Mouse (Mus musculus): ENCODE data around the gene Snx3. TPM values are rescaled to one million over a fixed set of nuclear protein-coding genes. Genes with fewer than 3 reads are reported as not detected.

Gene Snx3
- total RNA-seq, 2 experiments from 2014 or later: 213 to 260 TPM

DNA sequence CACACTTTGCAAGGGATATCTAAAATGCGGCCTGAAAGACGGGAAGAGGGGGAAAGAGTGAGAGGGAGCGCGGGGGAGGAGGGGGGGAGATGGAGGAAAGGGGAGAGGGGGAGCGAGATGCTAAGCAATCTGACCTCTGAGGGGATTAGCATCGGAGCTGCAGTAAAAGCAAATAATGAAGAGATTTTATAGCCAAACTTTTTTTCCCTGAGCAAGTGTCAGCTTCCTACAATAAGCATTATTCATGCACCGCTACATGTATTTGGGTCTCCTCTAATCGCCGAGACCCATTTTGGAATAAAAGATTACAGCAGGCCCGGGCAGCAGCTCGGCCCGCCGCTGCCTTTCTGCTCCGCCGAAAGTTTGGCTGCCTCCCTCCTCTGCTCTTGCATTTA lies 76.4 kb downstream of the Snx3 start:
- no peak for DNase-seq

DNA sequence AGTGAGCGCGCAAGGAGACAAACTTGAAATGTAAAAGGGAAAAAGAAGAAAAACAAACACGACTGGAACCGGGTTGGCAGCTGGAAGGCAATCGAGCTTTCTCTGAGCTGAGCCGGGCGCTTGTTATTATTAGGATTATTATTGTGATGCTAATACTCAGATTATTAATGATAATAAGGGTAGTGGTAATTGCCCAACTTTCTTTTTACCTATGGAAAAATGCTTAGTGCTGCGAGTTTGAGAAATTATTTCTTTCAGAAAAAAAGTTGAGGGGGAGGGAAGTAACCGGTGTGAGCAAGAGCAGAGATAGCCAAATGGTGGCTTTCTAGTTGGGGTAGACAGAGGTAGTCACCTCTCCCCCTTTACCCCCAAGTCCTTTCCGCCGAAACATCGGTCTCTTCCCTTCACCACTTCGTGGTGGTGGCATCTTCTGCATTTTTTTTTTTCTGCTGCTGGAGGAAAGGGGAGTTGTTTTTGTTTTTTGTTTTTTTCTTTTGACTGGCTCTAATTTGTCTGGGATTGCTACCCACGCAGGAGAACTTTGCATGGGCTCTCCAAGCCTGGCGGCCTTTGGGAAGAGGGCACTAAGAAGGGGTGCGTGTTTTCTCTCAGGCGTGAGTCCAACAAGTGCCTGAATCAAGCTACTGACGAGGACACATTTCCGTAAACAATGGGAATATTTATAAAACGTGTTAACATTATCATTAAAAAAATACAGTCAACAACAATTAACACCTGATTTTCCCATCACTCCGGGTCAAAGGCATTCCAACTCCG lies 77.1 kb downstream of the Snx3 start:
- DNase-seq: no peak

- DNase-seq: peak in 1 of 2 experiments; percentile 3
Measured at GRCm38 (mm10) chr10:42579475-42580130, 77.8 kb downstream of the Snx3 start.

GRCm38 (mm10) chr10:42580131-42580950 lies 78.5 kb downstream of the Snx3 start:
- no peak for DNase-seq

- no peak for DNase-seq
Measured at GRCm38 (mm10) chr10:42580951-42581277, 79.1 kb downstream of the Snx3 start.

- no peak for DNase-seq
Measured at GRCm38 (mm10) chr10:42581694-42582565, 80.1 kb downstream of the Snx3 start.

DNA sequence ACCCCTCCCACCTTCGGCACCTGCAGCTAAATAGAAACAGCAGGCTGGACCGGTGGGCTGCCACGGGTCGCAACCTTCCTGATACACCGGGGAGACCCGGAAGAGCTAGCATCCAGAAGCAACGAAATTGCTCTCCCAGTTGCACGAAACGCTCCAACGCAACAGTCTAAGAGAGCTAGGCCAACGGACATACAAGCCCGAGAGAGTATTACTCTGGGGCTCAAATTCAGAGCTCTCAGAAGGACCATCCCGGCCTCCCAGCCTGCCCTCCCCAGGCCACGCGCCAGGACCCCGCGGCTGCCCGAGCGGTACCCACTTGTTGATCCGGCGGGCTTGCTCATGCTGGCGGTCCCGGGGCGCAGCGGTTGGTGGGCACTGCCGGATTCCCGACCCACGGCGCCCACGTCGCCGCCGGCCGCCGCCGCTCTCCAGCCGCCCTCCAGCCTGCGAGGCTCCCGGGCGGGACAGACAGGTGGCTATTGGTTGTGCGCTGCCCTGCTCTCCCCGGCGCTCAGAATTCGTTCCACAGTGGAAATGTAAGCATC lies 80.8 kb downstream of the Snx3 start:
- DNase-seq: no peak

GRCm38 (mm10) chr10:42583157-42583872 lies 81.5 kb downstream of the Snx3 start, which contains the start of the genes Nr2e1 and Ostm1:
Gene Nr2e1 (minus strand): TSS chr10:42583632.
Gene Ostm1 (plus strand): TSS chr10:42583822.
- DNase-seq: peak in 1 of 2 experiments; percentile 8

GRCm38 (mm10) chr10:42583902-42584435 lies 82.1 kb downstream of the Snx3 start:
- DNase-seq: no peak

GRCm38 (mm10) chr10:42584436-42584983 lies 82.7 kb downstream of the Snx3 start:
- no peak for DNase-seq

Other genes starting within 250 kb of the Snx3 start
- 10 to 100 TPM; 56.9 to 78.5 TPM for gene Foxo3, start 225.3 kb upstream of the Snx3 start, total RNA-seq (2021)
- 10 to 100 TPM; 21.1 to 21.6 TPM for gene Afg1l, start 23.5 kb upstream of the Snx3 start, total RNA-seq (2021)
- gene Nr2e1, start 81.6 kb downstream of the Snx3 start, total RNA-seq (2021): not detected
- 10 to 100 TPM; 25.6 to 29.3 TPM for gene Ostm1, start 81.8 kb downstream of the Snx3 start, total RNA-seq (2021)

All from adrenal gland, postnatal 36 days (tissue).